Mouse (Mus musculus) C3H10T1/2 (cell line): ENCODE results near the gene Wnt2. TPM values are rescaled to one million over a fixed set of nuclear protein-coding genes. Genes with fewer than 3 reads are reported as not detected.

Source experiments
- polyA plus RNA-seq, 2 experiments: library from polyadenylated mRNA; unstranded; fragments of >200 nt; fragmentation: generic; extraction: Trizol; gene quantifications; one replicate each; pipeline ENCODE4 v1.2.1; 2012; ENCODE audit warnings: missing spikeins in 2 of 2

Wnt2 gene
- under 1 TPM in 1 of 2 experiments, not detected in 1; 0.02 TPM for polyA plus RNA-seq

DNA sequence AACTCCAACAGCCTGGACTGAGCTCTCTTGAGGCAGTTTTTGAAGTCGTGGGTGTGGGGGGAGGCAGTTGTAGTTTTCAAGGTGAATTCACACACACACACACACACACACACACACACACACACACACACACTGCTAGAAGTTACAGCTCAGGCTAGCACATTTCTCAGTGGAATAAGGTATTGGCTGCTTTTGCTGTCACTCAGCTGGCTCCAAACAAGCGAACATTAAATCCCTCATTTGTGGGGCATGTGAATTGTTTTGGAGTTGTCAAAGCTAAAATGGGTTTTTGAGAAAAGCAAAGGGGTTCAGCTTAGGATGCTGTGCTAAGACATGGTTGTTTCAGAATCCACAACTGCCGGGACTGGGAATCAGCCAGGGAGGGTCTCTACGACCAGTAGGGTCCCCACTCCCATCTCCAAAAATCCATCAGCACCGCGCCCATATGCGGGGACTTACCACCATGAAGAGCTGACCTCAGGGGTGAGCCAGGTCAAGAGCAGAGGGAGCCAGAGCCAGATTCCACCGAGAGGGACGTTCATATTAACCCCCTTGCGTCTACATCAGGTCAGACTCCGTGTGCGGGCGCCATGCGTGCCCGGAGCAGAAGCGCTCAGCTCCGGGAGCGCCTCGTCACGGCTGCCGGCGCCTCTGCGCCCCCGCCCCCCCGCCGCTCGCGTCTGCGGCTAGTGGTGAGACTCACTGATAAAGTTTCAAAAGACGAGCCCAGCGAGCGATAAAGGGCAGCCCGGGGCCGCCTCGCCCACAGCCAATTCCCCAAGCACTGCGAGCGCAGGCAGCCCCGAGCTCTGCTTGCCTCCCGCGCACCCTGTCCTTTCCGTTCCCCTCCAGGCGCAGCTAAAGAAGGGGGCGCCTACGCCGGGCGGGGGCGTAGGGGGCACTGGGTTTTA, at the start of gene Wnt2:
Gene Wnt2 (minus strand): TSS at position 840 of the 911 bp plus-strand sequence.

Other genes with a start within 250 kb of the Wnt2 start
- not detected for gene Asz1, start 78.5 kb upstream of the Wnt2 start, polyA plus RNA-seq
- gene Cftr, start 140.1 kb upstream of the Wnt2 start, polyA plus RNA-seq, result not detected